Mouse (Mus musculus) kidney, adult 2 months (tissue): ENCODE measurements around the gene Arhgap28. TPM values are rescaled to one million over a fixed set of nuclear protein-coding genes. Genes with fewer than 3 reads are reported as not detected.

ENCODE experiments used
- DNase-seq: peaks from one replicate; pipeline ENCODE4 v3.0.0; 2021
- H3K27ac ChIP-seq: fragments of 200-500 bp; 2 replicates; pipeline ENCODE4 v1.5.1; 2012; ENCODE audit warnings: low read depth, low read length, control low read depth, inconsistent platforms; ENCODE audit not compliant: insufficient read depth
- H3K27me3 ChIP-seq: fragments of 200-500 bp; replicated peaks from 2 replicates; pipeline ENCODE4 v1.6.1; 2012; ENCODE audit warnings: mild to moderate bottlenecking, moderate library complexity, low read length, inconsistent platforms; ENCODE audit not compliant: control insufficient read depth, insufficient read depth
- H3K36me3 ChIP-seq: fragments of 200-500 bp; 2 replicates; pipeline ENCODE4 v1.6.1; 2012; ENCODE audit warnings: mild to moderate bottlenecking, moderate library complexity, low read length, inconsistent platforms; ENCODE audit not compliant: control insufficient read depth, insufficient read depth
- H3K4me1 ChIP-seq: fragments of 200-500 bp; 2 replicates; pipeline ENCODE4 v1.6.1; 2011; ENCODE audit warnings: low read length; ENCODE audit not compliant: control insufficient read depth, insufficient read depth
- H3K4me3 ChIP-seq: fragments of 200-500 bp; 2 replicates; pipeline ENCODE4 v1.5.1; 2011; ENCODE audit warnings: mild to moderate bottlenecking, low read depth, low read length, control low read depth; ENCODE audit not compliant: insufficient read depth
- CTCF ChIP-seq: fragments of 200-500 bp; conservative IDR thresholded peaks from 2 replicates; pipeline ENCODE4 v1.5.1; 2011; ENCODE audit warnings: low read depth, mild to moderate bottlenecking, control low read depth, low read length, moderate library complexity, mixed read lengths; ENCODE audit not compliant: insufficient read depth, insufficient read length
- POLR2A ChIP-seq: fragments of 200-500 bp; IDR thresholded peaks from one replicate; pipeline ENCODE4 v1.6.1; 2011; ENCODE audit warnings: low read depth, low read length, control low read depth
- WGBS: fragments of 180-500 bp; shearing (Covaris S2); methylation state at CpG from one replicate; pipeline ENCODE4 v1.1.7; 2018; 5-methylcytosine and 5-hydroxymethylcytosine counted together
- polyA plus RNA-seq: library from polyadenylated mRNA; depleted of rRNA; stranded (reverse); fragments of >200 nt; gene quantifications from 2 replicates; pipeline ENCODE4 v1.2.3, GENCODE M21; 2012

The Arhgap28 gene
- polyA plus RNA-seq, 1 experiment, result 3.7 TPM

DNA sequence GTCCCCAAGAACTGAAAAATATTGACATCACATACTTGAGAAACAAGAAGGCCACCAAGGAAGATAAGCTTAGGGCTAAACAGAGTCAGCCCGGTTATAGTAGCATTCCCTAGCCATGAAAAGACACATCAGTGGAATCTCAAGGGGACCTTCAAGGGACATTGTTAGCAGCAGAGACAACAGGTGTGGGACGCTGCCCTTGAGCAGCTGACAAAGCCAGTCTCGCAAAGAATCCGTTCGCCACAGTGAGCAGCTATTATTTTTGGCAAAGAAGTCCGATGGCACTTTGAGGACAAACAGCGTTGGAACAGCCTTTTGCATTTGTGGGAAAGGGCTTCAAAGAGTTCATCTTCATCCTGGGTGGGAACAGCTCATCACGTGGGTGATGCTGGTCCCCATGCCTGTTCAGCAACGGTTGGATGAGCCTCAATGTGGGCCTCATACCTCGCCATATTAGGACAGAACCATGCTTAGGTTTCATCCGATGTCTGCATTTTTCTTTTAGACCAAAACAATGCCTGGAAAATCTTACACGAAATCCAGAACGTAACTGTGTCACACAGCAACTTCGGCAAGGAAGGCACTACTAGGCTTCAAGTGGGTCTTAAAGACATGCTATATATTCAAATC lies 99.5 kb downstream of the Arhgap28 start:
- no peaks in the 10 kb centered on the region for H3K36me3 ChIP-seq
- H3K4me3 ChIP-seq, result no peak overlapping the region
- no peaks in the 10 kb centered on the region for H3K4me1 ChIP-seq
- H3K27ac ChIP-seq, result no peak overlapping the region
- TF ChIP-seq CTCF (no peak), POLR2A (no peak)
- DNase-seq, result no peak
- H3K27me3 ChIP-seq, result no peaks in the 10 kb centered on the region
- 78% methylated on average over 14 of the region's 14 CpGs for WGBS

DNA sequence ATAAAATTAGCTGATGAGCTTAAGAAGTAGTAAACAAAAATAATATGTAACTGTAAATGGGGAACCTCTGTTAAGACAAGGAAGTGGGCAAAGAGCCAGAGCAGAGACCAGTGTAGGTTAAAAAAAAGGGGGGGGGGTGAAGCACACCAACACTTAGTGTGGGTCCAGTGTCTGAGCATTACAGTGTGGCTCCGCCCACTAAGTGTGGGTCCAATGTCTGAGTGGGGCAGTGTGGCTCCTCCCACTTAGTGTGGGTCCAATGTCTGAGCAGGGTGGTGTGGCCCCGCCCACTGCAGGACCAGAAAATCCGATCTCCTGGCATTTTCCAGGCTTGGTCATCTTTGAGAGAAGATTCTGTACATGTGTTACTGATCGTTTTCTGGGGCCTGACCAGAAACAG lies 101.1 kb downstream of the Arhgap28 start:
- DNase-seq, result no peak
- Histone ChIP-seq H3K36me3 (no peaks in the 10 kb centered on the region), H3K4me1 (no peaks in the 10 kb centered on the region), H3K4me3 (no peak overlapping the region), H3K27me3 (no peaks in the 10 kb centered on the region), H3K27ac (no peak overlapping the region)
- 85% methylated on average over 4 of the region's 4 CpGs for WGBS
- TF ChIP-seq CTCF, result no peak
- TF ChIP-seq POLR2A, result no peak

DNA sequence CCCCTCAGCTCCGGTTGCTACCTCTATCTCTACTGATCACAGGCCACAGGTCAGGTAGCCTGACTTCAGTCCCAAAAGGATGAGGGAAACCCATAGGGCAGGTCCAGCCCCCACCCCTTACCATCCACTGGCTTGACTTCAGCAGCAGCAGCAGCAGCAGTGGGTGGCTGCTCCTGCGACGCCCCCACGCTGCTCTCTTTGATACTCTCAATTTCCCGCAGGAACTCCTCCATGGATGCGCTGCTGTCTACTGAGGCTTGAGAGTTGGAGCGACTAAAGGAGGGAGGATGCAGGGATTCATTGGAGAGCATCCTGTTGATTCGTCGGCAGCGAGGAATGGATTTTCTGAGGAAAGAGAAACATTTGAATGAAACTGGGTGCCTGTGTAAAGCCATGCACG lies 102.8 kb downstream of the Arhgap28 start:
- Histone ChIP-seq H3K4me1 (no peaks in the 10 kb centered on the region), H3K27me3 (no peaks in the 10 kb centered on the region), H3K4me3 (no peak overlapping the region), H3K36me3 (no peaks in the 10 kb centered on the region), H3K27ac (no peak overlapping the region)
- TF ChIP-seq CTCF, result no peak
- no peak for TF ChIP-seq POLR2A
- DNase-seq, result no peak
- 59% methylated on average over 11 of the region's 11 CpGs for WGBS

DNA sequence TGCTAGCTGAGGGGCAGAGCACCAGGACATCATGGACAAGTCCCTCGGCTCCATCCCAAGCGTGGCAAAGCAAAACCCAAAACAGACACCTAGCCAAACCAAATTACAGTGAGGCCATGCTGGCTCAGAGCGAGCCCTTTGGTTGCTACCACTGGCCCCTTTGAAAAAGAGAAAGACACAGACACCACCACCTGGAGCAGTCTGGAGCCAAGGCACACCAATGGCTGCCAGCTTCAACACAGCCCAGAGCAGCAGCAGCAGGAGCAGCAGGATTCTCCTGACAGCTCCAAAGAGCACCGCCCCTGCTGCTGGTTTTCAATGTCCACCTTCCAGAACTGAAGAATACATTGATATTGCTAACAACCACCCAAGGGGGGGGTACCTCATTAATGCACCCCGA lies 104.5 kb downstream of the Arhgap28 start:
- DNase-seq, result no peak
- H3K4me3 ChIP-seq, result no peak overlapping the region
- TF ChIP-seq CTCF, result no peak
- no peak overlapping the region for H3K27ac ChIP-seq
- no peaks in the 10 kb centered on the region for H3K36me3 ChIP-seq
- H3K27me3 ChIP-seq, result no peaks in the 10 kb centered on the region
- WGBS, result 93% methylated on average over 5 of the region's 5 CpGs
- H3K4me1 ChIP-seq, result no peaks in the 10 kb centered on the region

DNA sequence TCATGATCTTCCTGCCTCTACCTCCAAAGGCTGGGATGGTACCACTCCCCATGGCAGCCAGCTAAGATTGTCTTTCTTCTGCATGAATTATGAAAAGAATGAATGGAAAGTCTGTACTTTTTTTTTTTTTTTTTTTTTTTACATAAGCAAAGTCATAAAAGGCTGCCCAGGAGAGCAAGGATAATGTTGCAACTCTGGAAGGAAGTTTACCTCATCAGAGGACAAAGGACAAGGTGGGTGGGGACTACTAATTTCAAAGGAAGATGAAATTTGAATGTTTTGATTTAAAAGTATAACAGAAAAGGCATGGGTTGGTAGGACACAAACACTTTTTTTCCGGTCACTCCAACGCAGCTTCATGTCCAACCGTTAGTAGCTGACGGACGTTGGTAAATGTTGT lies 107.5 kb downstream of the Arhgap28 start:
- WGBS, result 91% methylated on average over 5 of the region's 5 CpGs
- H3K27ac ChIP-seq, result no peak overlapping the region
- no peak for DNase-seq
- no peak overlapping the region for H3K4me3 ChIP-seq
- no peaks in the 10 kb centered on the region for H3K27me3 ChIP-seq
- H3K36me3 ChIP-seq, result no peaks in the 10 kb centered on the region
- TF ChIP-seq CTCF (no peak), POLR2A (no peak)
- no peaks in the 10 kb centered on the region for H3K4me1 ChIP-seq

DNA sequence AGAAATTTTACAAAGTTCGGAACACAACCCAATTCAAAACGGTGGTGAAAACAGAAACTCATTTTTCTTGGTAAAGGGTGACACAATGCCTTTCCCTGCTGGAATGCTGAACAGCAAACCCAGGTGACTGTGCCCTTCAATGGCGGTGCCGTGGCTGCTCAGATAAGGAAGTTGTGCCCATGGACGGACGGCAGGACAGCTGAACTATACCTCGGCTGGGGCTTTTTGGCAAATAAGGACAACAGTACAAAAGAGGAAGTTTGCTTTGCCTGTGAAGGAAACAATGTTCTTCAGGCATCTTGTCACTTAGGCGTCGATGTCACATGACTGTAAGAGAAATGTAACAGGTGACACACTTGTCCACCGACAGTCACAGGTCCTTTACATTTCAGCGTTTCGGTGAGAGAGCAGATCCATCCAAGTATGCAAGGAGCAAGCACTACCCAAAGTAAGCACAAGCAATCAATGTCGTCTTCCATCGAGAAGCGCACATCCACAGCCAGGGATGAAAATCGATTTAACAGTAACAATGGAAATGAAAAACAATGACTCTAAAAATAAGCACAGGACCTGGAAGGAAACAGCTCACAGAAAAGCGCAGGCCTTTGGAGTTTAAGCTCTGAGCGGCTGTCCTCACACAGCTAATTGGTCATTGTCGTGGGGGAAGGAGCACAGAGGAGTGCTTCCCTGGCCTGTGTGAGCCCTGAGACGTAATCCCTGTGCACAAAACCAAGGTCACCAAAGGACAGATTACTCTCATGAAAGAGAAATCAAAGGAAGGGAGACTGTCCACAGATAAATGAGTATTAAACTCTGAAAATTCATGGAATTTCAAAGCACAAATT lies 114.2 kb downstream of the Arhgap28 start:
- 68% methylated on average over 20 of the region's 20 CpGs for WGBS
- no peak for DNase-seq
- H3K4me3 ChIP-seq, result peak overlapping the region; percentile 42
- TF ChIP-seq CTCF (no peak), POLR2A (no peak)
- H3K4me1 ChIP-seq, result no peaks in the 10 kb centered on the region
- H3K27me3 ChIP-seq, result no peaks in the 10 kb centered on the region
- 0 out of 2 replicates have a peak overlapping the region, but pooled peaks have one; percentile 3 for H3K27ac ChIP-seq
- H3K36me3 ChIP-seq, result no peaks in the 10 kb centered on the region

DNA sequence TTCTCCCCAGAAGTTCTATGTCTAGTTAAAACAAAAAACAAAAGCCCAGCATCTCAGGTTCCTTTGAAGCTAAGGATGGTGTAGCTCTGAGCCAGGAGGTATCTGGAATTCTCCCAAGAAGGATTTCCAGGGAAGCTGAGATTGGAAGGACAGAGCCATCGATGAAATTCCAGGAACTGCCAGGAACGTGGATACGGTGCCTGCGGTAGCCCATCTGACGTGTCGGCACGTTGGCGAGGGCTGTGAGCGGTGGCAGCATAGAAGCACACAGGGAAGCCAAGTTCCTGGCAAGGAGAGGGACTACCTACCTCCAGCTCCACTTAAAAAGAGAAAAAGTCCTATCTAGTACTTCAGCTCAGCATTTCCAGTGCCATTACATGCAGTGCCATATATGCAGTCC lies 115.8 kb downstream of the Arhgap28 start:
- Histone ChIP-seq H3K4me3 (no peak overlapping the region), H3K27ac (no peak overlapping the region), H3K27me3 (no peaks in the 10 kb centered on the region), H3K4me1 (no peaks in the 10 kb centered on the region), H3K36me3 (no peaks in the 10 kb centered on the region)
- TF ChIP-seq POLR2A, result no peak
- TF ChIP-seq CTCF, result no peak
- WGBS, result 94% methylated on average over 9 of the region's 9 CpGs
- no peak for DNase-seq
